In genomic region chr2:30440211-30440700, GRCm38 (mm10) we compare ENCODE assay signal across 8 mouse cellular contexts. TPM values are rescaled to one million over a fixed set of nuclear protein-coding genes. Genes with fewer than 3 reads are reported as not detected.
DNase-seq lines count a peak whose midpoint lies in the region; ATAC-seq and TF ChIP-seq lines count a peak whose summit lies in the region.

No protein-coding gene starts in this region.

- no peaks in the 10 kb centered on the region for H3K9me3 ChIP-seq in lung, embryonic 16.5 days (ENCODE audit: control insufficient read depth, low read length)
- no peaks in the 10 kb centered on the region for H3K9me3 ChIP-seq in heart, embryonic 11.5 days (replicated peaks; ENCODE audit: control insufficient read depth, low read length)

- H3K9ac ChIP-seq in lung, embryonic 16.5 days (ENCODE audit: low read length), result peak overlapping the region; percentile 39
- peak overlapping the region; percentile 89 for H3K9ac ChIP-seq in heart, embryonic 11.5 days (ENCODE audit: low read depth, low read length)

- TF ChIP-seq POLR2A in small intestine, adult 2 months (IDR thresholded peaks at IDR 0.05; ENCODE audit: low read depth, low read length), result no peak

- H3K27ac ChIP-seq in lung, embryonic 16.5 days (ENCODE audit: low read length), result peak overlapping the region; percentile 99
- H3K27ac ChIP-seq in heart, embryonic 11.5 days (ENCODE audit: low read depth, low read length), result peak overlapping the region; percentile 100
- peak overlapping the region; percentile 95 for H3K27ac ChIP-seq in small intestine, adult 2 months (ENCODE audit: insufficient read depth, low read depth, low read length)

- no peak for ATAC-seq in lung, embryonic 16.5 days (ENCODE audit: low read depth)
- no peak for ATAC-seq in heart, embryonic 11.5 days (replicated peaks; ENCODE audit: insufficient number of reproducible peaks, low FRiP score, low TSS enrichment)
- ATAC-seq in erythroid progenitor cell, adult 5-6 weeks (replicated peaks; ENCODE audit: low FRiP score, poor library complexity, severe bottlenecking), result no peak

- no peak overlapping the region for H3K4me3 ChIP-seq in lung, embryonic 16.5 days (ENCODE audit: low read length)
- no peak overlapping the region for H3K4me3 ChIP-seq in heart, embryonic 11.5 days (ENCODE audit: low read depth, low read length)
- no peak overlapping the region for H3K4me3 ChIP-seq in small intestine, adult 2 months (ENCODE audit: low read depth, low read length)

- WGBS in lung, embryonic 16.5 days, result 16% methylated on average over 3 of the region's 3 CpGs
- 33% methylated on average over 3 of the region's 3 CpGs for WGBS in heart, embryonic 11.5 days (ENCODE audit: insufficient replicate concordance)
- 44% methylated on average over 3 of the region's 3 CpGs for WGBS in small intestine, adult 2 months

- H3K36me3 ChIP-seq in lung, embryonic 16.5 days (ENCODE audit: control insufficient read depth, insufficient read depth, low read length), result peaks cover 31% of the 10 kb centered on the region
- peaks cover 24% of the 10 kb centered on the region for H3K36me3 ChIP-seq in heart, embryonic 11.5 days (ENCODE audit: control insufficient read depth, insufficient read depth, low read length)
- peaks cover 44% of the 10 kb centered on the region for H3K36me3 ChIP-seq in small intestine, adult 2 months (ENCODE audit: control insufficient read depth, insufficient read depth, low read length)

- no peaks in the 10 kb centered on the region for H3K27me3 ChIP-seq in lung, embryonic 16.5 days (ENCODE audit: control insufficient read depth, insufficient read depth, low read depth, low read length)
- H3K27me3 ChIP-seq in heart, embryonic 11.5 days (ENCODE audit: control insufficient read depth, insufficient read depth, low read length), result no peaks in the 10 kb centered on the region
- H3K27me3 ChIP-seq in small intestine, adult 2 months (ENCODE audit: control insufficient read depth, insufficient read depth, low read length), result no peaks in the 10 kb centered on the region

- TF ChIP-seq CTCF in small intestine, adult 2 months (IDR thresholded peaks at IDR 0.05; ENCODE audit: extremely low read depth, insufficient read length, insufficient replicate concordance, low read depth, low read length), result no peak

- no peak for DNase-seq in lung, adult 18-20 months
- DNase-seq in kidney, postnatal 36 days, result peak; percentile 56 to 64
- DNase-seq in right cerebral cortex, postnatal 25 days, result no peak
- DNase-seq in thymus, postnatal 25 days, result no peak

- peaks cover 57% of the 10 kb centered on the region for H3K4me1 ChIP-seq in lung, embryonic 16.5 days (replicated peaks; ENCODE audit: control insufficient read depth, insufficient read depth, low read length)
- H3K4me1 ChIP-seq in heart, embryonic 11.5 days (ENCODE audit: control insufficient read depth, insufficient read depth, low read length), result peaks cover 60% of the 10 kb centered on the region
- H3K4me1 ChIP-seq in small intestine, adult 2 months (ENCODE audit: control insufficient read depth, insufficient read depth, insufficient read length, low read length), result peaks cover 20% of the 10 kb centered on the region

- no peak overlapping the region for H3K4me2 ChIP-seq in lung, embryonic 16.5 days (ENCODE audit: low read depth, low read length)
- peak overlapping the region; percentile 86 for H3K4me2 ChIP-seq in heart, embryonic 11.5 days

RNA-seq across cellular contexts. Expression of gene Ptpa, which starts 24.4 kb away (rescaled TPM):
- 163 TPM in 2 replicates for polyA plus RNA-seq in lung, embryonic 16.5 days (2015; fragmentation: Nextera tagmentation; extraction: Ambion mirVana)
- 50.3 and 63.5 TPM in 2 replicates for polyA plus RNA-seq in heart, embryonic 11.5 days (2014; fragmentation: Nextera tagmentation; extraction: Ambion mirVana)
- 55.4 and 102 TPM in 2 replicates for polyA plus RNA-seq in small intestine, adult 2 months (2012; rRNA removed)
- total RNA-seq in erythroid progenitor cell, adult 5-6 weeks (2015; ENCODE audit: low replicate concordance), result 118 and 151 TPM in 2 replicates
- 103 and 168 TPM in 2 replicates for total RNA-seq in erythroid progenitor cell, adult 5-6 weeks (2017; ENCODE audit: low replicate concordance)

RNA-seq across cellular contexts. Expression of gene Crat, which starts 24.6 kb away (rescaled TPM):
- polyA plus RNA-seq in lung, embryonic 16.5 days (2015; fragmentation: Nextera tagmentation; extraction: Ambion mirVana), result 39.3 and 42.4 TPM in 2 replicates
- 61.5 and 66.0 TPM in 2 replicates for polyA plus RNA-seq in heart, embryonic 11.5 days (2014; fragmentation: Nextera tagmentation; extraction: Ambion mirVana)
- 77.8 and 176 TPM in 2 replicates for polyA plus RNA-seq in small intestine, adult 2 months (2012; rRNA removed)
- 80.9 and 111 TPM in 2 replicates for total RNA-seq in erythroid progenitor cell, adult 5-6 weeks (2015; ENCODE audit: low replicate concordance)
- 33.9 and 79.7 TPM in 2 replicates for total RNA-seq in erythroid progenitor cell, adult 5-6 weeks (2017; ENCODE audit: low replicate concordance)

RNA-seq across cellular contexts. Expression of gene Ier5l, which starts 33.8 kb away (rescaled TPM):
- 1.1 and 1.5 TPM in 2 replicates for polyA plus RNA-seq in lung, embryonic 16.5 days (2015; fragmentation: Nextera tagmentation; extraction: Ambion mirVana)
- 2.4 TPM in 2 replicates for polyA plus RNA-seq in heart, embryonic 11.5 days (2014; fragmentation: Nextera tagmentation; extraction: Ambion mirVana)
- 11.5 and 13.4 TPM in 2 replicates for polyA plus RNA-seq in small intestine, adult 2 months (2012; rRNA removed)
- total RNA-seq in erythroid progenitor cell, adult 5-6 weeks (2015; ENCODE audit: low replicate concordance), result not detected in 2 replicates
- 0.51 TPM in 1 of 2 replicates, not detected in the other for total RNA-seq in erythroid progenitor cell, adult 5-6 weeks (2017; ENCODE audit: low replicate concordance)

RNA-seq across cellular contexts. Expression of gene Dolpp1, which starts 48.2 kb away (rescaled TPM):
- 49.6 and 52.6 TPM in 2 replicates for polyA plus RNA-seq in lung, embryonic 16.5 days (2015; fragmentation: Nextera tagmentation; extraction: Ambion mirVana)
- 19.5 and 21.3 TPM in 2 replicates for polyA plus RNA-seq in heart, embryonic 11.5 days (2014; fragmentation: Nextera tagmentation; extraction: Ambion mirVana)
- polyA plus RNA-seq in small intestine, adult 2 months (2012; rRNA removed), result 62.0 and 199 TPM in 2 replicates
- 4.6 and 14.1 TPM in 2 replicates for total RNA-seq in erythroid progenitor cell, adult 5-6 weeks (2015; ENCODE audit: low replicate concordance)
- total RNA-seq in erythroid progenitor cell, adult 5-6 weeks (2017; ENCODE audit: low replicate concordance), result 5.4 and 20.9 TPM in 2 replicates

Comparison
In these comparisons a context has a peak if more than half of its experiments do, and no peak if none do; other contexts are left out.
1. DNase-seq: peak in kidney, postnatal 36 days (2 of 2); none in lung, adult 18-20 months (0 of 2), right cerebral cortex, postnatal 25 days (single experiment) and thymus, postnatal 25 days (single experiment).
2. Peak in every context shown above with its lines, with median percentiles within 50 percentile points of each other: H3K27ac ChIP-seq.